ENCODE assay signal across 19 mouse cellular contexts in the genomic region with DNA sequence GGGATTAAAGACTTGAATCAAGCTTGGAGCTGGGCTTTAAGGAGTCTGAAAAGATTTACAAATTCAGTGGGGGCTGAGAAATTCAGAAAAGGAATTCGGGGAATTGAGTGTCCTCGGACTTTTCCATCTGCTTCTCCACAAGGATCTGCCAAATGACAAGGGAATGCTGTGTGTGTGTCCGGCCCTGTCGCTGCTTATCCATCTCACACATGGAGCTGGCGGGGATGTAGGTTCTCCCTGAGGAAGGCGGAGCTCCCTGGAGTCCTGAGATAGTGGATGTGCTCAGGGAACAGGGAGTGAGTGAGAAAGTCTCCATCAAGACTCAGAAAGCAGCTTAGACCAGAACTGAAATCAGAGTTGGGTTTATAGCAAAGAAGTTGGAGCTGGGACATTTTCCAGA. TPM values are rescaled to one million over a fixed set of nuclear protein-coding genes. Genes with fewer than 3 reads are reported as not detected.
DNase-seq lines count a peak whose midpoint lies in the region; ATAC-seq and TF ChIP-seq lines count a peak whose summit lies in the region.
"Had no signal": no experiment of that assay in that cellular context is flagged by ENCODE, and none has a peak within 500 bp of the region (broad histone marks: within the 10 kb centered on the region; RNA-seq: fewer than 3 reads in every experiment).

No protein-coding gene starts in this region.

- no peak for TF ChIP-seq POLR2A in heart, adult 2 months (IDR thresholded peaks at IDR 0.05; ENCODE audit: insufficient read depth, low read depth, low read length)

- peaks cover 34% of the 10 kb centered on the region for H3K4me1 ChIP-seq in heart, embryonic 13.5 days
- H3K4me1 ChIP-seq in heart, adult 2 months (ENCODE audit: control insufficient read depth, insufficient read depth, low read length): no peaks in the 10 kb centered on the region
- 0 out of 2 replicates have a peak, but pooled peaks cover 11% of the 10 kb centered on the region for H3K4me1 ChIP-seq in lung, embryonic 14.5 days (ENCODE audit: insufficient read depth)
- H3K4me1 ChIP-seq in lung, embryonic 15.5 days: peaks cover 27% of the 10 kb centered on the region
- H3K4me1 ChIP-seq: forebrain, embryonic 15.5 days; intestine, embryonic 15.5 days; neural tube, embryonic 13.5 days had no signal

- no peaks in the 10 kb centered on the region for H3K36me3 ChIP-seq in heart, embryonic 13.5 days
- H3K36me3 ChIP-seq in heart, adult 2 months (ENCODE audit: control insufficient read depth, insufficient read depth, low read length): no peaks in the 10 kb centered on the region
- H3K36me3 ChIP-seq in lung, embryonic 14.5 days (ENCODE audit: insufficient read depth): no peaks in the 10 kb centered on the region
- H3K36me3 ChIP-seq in lung, embryonic 15.5 days: no peaks in the 10 kb centered on the region
- H3K36me3 ChIP-seq: forebrain, embryonic 15.5 days; intestine, embryonic 15.5 days; midbrain, embryonic 10.5 days; neural tube, embryonic 13.5 days had no signal

- H3K4me3 ChIP-seq in heart, embryonic 13.5 days: no peak overlapping the region
- no peak overlapping the region for H3K4me3 ChIP-seq in heart, adult 2 months
- H3K4me3 ChIP-seq in lung, embryonic 14.5 days (ENCODE audit: low read depth, low read length): no peak overlapping the region
- H3K4me3 ChIP-seq in lung, embryonic 15.5 days: no peak overlapping the region
- H3K4me3 ChIP-seq: forebrain, embryonic 15.5 days; intestine, embryonic 15.5 days; layer of hippocampus, adult 2 months; midbrain, embryonic 10.5 days; neural tube, embryonic 13.5 days had no signal

- no peaks in the 10 kb centered on the region for H3K79me2 ChIP-seq in heart, adult 2 months (replicated peaks; ENCODE audit: control insufficient read depth, insufficient read depth, low read length)

- no peak overlapping the region for H3K4me2 ChIP-seq in heart, embryonic 13.5 days
- no peak overlapping the region for H3K4me2 ChIP-seq in lung, embryonic 14.5 days
- H3K4me2 ChIP-seq in lung, embryonic 15.5 days: no peak overlapping the region
- H3K4me2 ChIP-seq: forebrain, embryonic 15.5 days; hindbrain, embryonic 14.5 days; intestine, embryonic 15.5 days; neural tube, embryonic 13.5 days had no signal

- intact Hi-C loops in heart, adult 2 months (cut with DNase I): no loop called here

- no peak for ATAC-seq in heart, embryonic 13.5 days (ENCODE audit: extremely low read depth, insufficient number of reproducible peaks, low FRiP score, low TSS enrichment)
- ATAC-seq in lung, embryonic 14.5 days (ENCODE audit: insufficient read depth): peak; percentile 89
- ATAC-seq in lung, embryonic 15.5 days (ENCODE audit: borderline replicate concordance, extremely low read depth, low FRiP score, low TSS enrichment): peak; percentile 86; the same call in 1 of the 2 replicates
- ATAC-seq: forebrain, embryonic 15.5 days; intestine, embryonic 15.5 days; liver, postnatal 0 days had no signal

- 0 out of 2 replicates have a peak, but pooled peaks cover 4% of the 10 kb centered on the region for H3K9me3 ChIP-seq in heart, embryonic 13.5 days
- H3K9me3 ChIP-seq in lung, embryonic 14.5 days (ENCODE audit: low read depth, low read length): no peaks in the 10 kb centered on the region
- H3K9me3 ChIP-seq in lung, embryonic 15.5 days: no peaks in the 10 kb centered on the region
- H3K9me3 ChIP-seq: forebrain, embryonic 15.5 days; intestine, embryonic 15.5 days; midbrain, embryonic 10.5 days; neural tube, embryonic 13.5 days had no signal

- TF ChIP-seq CTCF in heart, adult 2 months (IDR thresholded peaks at IDR 0.05): no peak
- TF ChIP-seq CTCF in lung, embryonic 14.5 days (IDR thresholded peaks at IDR 0.05; ENCODE audit: low read depth): no peak

- H3K27me3 ChIP-seq in heart, embryonic 13.5 days (replicated peaks): no peaks in the 10 kb centered on the region
- H3K27me3 ChIP-seq in heart, adult 2 months (ENCODE audit: control insufficient read depth, insufficient read depth, low read length): no peaks in the 10 kb centered on the region
- no peaks in the 10 kb centered on the region for H3K27me3 ChIP-seq in lung, embryonic 14.5 days (ENCODE audit: insufficient read depth, low read length)
- no peaks in the 10 kb centered on the region for H3K27me3 ChIP-seq in lung, embryonic 15.5 days
- H3K27me3 ChIP-seq: forebrain, embryonic 15.5 days; intestine, embryonic 15.5 days; neural tube, embryonic 13.5 days had no signal

- no peak for TF ChIP-seq EP300 in heart, adult 2 months (IDR thresholded peaks at IDR 0.05; ENCODE audit: insufficient read depth, low read depth, low read length)

- 21% methylated on average over 6 of the region's 6 CpGs for WGBS in heart, embryonic 13.5 days
- 41% methylated on average over 6 of the region's 6 CpGs for WGBS in heart, adult 2 months
- WGBS in lung, embryonic 14.5 days: 34% methylated on average over 6 of the region's 6 CpGs
- 31% methylated on average over 6 of the region's 6 CpGs for WGBS in lung, embryonic 15.5 days

- H3K9ac ChIP-seq in heart, embryonic 13.5 days: 0 out of 2 replicates have a peak overlapping the region, but pooled peaks have one; percentile 14
- no peak overlapping the region for H3K9ac ChIP-seq in heart, adult 2 months (ENCODE audit: low read depth, low read length)
- H3K9ac ChIP-seq in lung, embryonic 14.5 days: no peak overlapping the region
- H3K9ac ChIP-seq in lung, embryonic 15.5 days: no peak overlapping the region
- H3K9ac ChIP-seq: forebrain, embryonic 15.5 days; hindbrain, embryonic 14.5 days; intestine, embryonic 15.5 days; liver, postnatal 0 days; neural tube, embryonic 13.5 days had no signal

- peak overlapping the region; percentile 53 for H3K27ac ChIP-seq in heart, embryonic 13.5 days (replicated peaks)
- H3K27ac ChIP-seq in heart, adult 2 months: no peak overlapping the region
- peak overlapping the region; percentile 82 for H3K27ac ChIP-seq in lung, embryonic 14.5 days (ENCODE audit: low read depth)
- peak overlapping the region; percentile 71 for H3K27ac ChIP-seq in lung, embryonic 15.5 days
- H3K27ac ChIP-seq: forebrain, embryonic 15.5 days; hindbrain, embryonic 14.5 days; intestine, embryonic 15.5 days; layer of hippocampus, adult 2 months; midbrain, embryonic 10.5 days; neural tube, embryonic 13.5 days had no signal

- DNase-seq in heart, adult 2 months: no peak
- peak; percentile 85 for DNase-seq in lung, embryonic 14.5 days
- no peak for DNase-seq in lung, postnatal 25 days (ENCODE audit: low spot score)
- no peak for DNase-seq in frontal cortex, postnatal 10 days (ENCODE audit: low spot score in 2 of 2)
- no peak for DNase-seq in spleen, adult 12 weeks (ENCODE audit: low spot score)
- DNase-seq: adrenal gland, postnatal 25 days; cerebellum, adult 18-20 months; liver; liver, postnatal 0 days; thymus, postnatal 4 days had no signal

RNA-seq across cellular contexts. Expression of gene Myh10, which starts 46.6 kb away (rescaled TPM):
- polyA plus RNA-seq in heart, embryonic 13.5 days (2015; fragmentation: Nextera tagmentation; extraction: Ambion mirVana): 124 and 133 TPM in 2 replicates
- 10 to 100 TPM; 25.6 to 25.9 TPM for total RNA-seq in heart, adult 2 months (2021)
- polyA plus RNA-seq in heart, adult 2 months (2012; rRNA removed): 17.9 and 30.0 TPM in 2 replicates
- polyA plus RNA-seq in lung, embryonic 14.5 days (2014; fragmentation: Nextera tagmentation; extraction: Ambion mirVana): 168 and 179 TPM in 2 replicates
- 130 and 136 TPM in 2 replicates for polyA plus RNA-seq in lung, embryonic 15.5 days (2015; fragmentation: Nextera tagmentation; extraction: Ambion mirVana)

RNA-seq across cellular contexts. Expression of gene Ccdc42, which starts 58.0 kb away (rescaled TPM):
- polyA plus RNA-seq in heart, embryonic 13.5 days (2015; fragmentation: Nextera tagmentation; extraction: Ambion mirVana): 1.6 and 1.7 TPM in 2 replicates
- total RNA-seq in heart, adult 2 months (2021): not detected
- polyA plus RNA-seq in heart, adult 2 months (2012; rRNA removed): 0.26 TPM in 1 of 2 replicates, not detected in the other
- 0.70 and 1.2 TPM in 2 replicates for polyA plus RNA-seq in lung, embryonic 14.5 days (2014; fragmentation: Nextera tagmentation; extraction: Ambion mirVana)
- 0.66 and 0.94 TPM in 2 replicates for polyA plus RNA-seq in lung, embryonic 15.5 days (2015; fragmentation: Nextera tagmentation; extraction: Ambion mirVana)
- total RNA-seq: adrenal gland, postnatal 25 days; gastrocnemius, adult 8-10 months had no signal
- polyA plus RNA-seq: liver, postnatal 0 days had no signal
